19 mouse cellular contexts compared by ENCODE assay signal in the genomic region with DNA sequence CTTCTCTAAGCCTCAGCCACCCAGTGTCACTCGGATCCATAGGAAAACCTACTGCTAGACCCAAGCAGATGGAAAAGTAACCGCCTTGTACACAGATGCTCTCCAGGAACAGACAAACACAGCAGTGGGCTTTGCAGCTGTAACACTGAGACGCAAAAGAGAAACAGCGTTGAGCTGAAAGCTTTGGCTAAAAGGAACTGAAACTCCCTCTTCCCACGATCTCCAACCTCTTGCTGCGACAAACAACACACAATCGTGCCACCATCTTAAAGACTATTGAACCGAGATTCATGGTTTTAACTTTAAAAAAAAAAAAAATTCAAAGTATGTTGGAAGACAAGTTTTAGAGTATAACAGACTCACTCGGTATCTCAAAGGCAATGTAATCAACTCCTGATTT.
"Had no signal": no experiment of that assay in that cellular context is flagged by ENCODE, and none has a peak within 500 bp of the region (broad histone marks: within the 10 kb centered on the region; RNA-seq: fewer than 3 reads in every experiment).

No protein-coding gene starts in this region.

- DNase-seq: lung, adult 18-20 months; lung, embryonic 14.5 days; lung, postnatal 10 days; retina, postnatal 1 day; right cerebral cortex, adult 18-20 months; right cerebral cortex, postnatal 25 days; right cerebral cortex, postnatal 4 days; spleen, adult 18-20 months; thymus, adult 18-20 months; thymus, postnatal 14 days; thymus, postnatal 36 days had no signal

- ATAC-seq: midbrain, embryonic 13.5 days; midbrain, embryonic 15.5 days had no signal

- H3K4me2 ChIP-seq: lung, embryonic 14.5 days; midbrain, embryonic 13.5 days; midbrain, embryonic 15.5 days; neural tube, embryonic 13.5 days; neural tube, embryonic 15.5 days had no signal

- H3K4me1 ChIP-seq: midbrain, embryonic 10.5 days; midbrain, embryonic 13.5 days; midbrain, embryonic 15.5 days had no signal

- H3K9me3 ChIP-seq: midbrain, embryonic 10.5 days; midbrain, embryonic 13.5 days; midbrain, embryonic 15.5 days; neural tube, embryonic 13.5 days; neural tube, embryonic 15.5 days had no signal

- H3K4me3 ChIP-seq: midbrain, embryonic 10.5 days; midbrain, embryonic 13.5 days; midbrain, embryonic 15.5 days; myocyte; neural tube, embryonic 13.5 days; neural tube, embryonic 15.5 days had no signal

- H3K9ac ChIP-seq: liver, embryonic 14.5 days; lung, embryonic 14.5 days; midbrain, embryonic 13.5 days; midbrain, embryonic 15.5 days; neural tube, embryonic 13.5 days; neural tube, embryonic 15.5 days had no signal

- H3K27me3 ChIP-seq: midbrain, embryonic 13.5 days; midbrain, embryonic 15.5 days; neural tube, embryonic 13.5 days; neural tube, embryonic 15.5 days had no signal

- H3K36me3 ChIP-seq: midbrain, embryonic 10.5 days; midbrain, embryonic 13.5 days; midbrain, embryonic 15.5 days; neural tube, embryonic 13.5 days; neural tube, embryonic 15.5 days had no signal

- H3K27ac ChIP-seq: liver, embryonic 14.5 days; macrophage; midbrain, embryonic 10.5 days; midbrain, embryonic 13.5 days; midbrain, embryonic 15.5 days; neural tube, embryonic 13.5 days; neural tube, embryonic 15.5 days had no signal
